Mouse (Mus musculus) limb, embryonic 14.5 days (tissue): ENCODE results near the gene Ptgdr2. TPM values are rescaled to one million over a fixed set of nuclear protein-coding genes. Genes with fewer than 3 reads are reported as not detected.

Experiments
- ATAC-seq: fragments of 200-750 bp; cut with Nextera tagmentation; 2 replicates; pipeline ENCODE4 v1.8.0; 2017; ENCODE audit warnings: low read depth, moderate number of reproducible peaks, moderate TSS enrichment; ENCODE audit not compliant: low FRiP score
- DNase-seq: peaks from one replicate; pipeline ENCODE4 v3.0.0-alpha.2; 2015; ENCODE audit warnings: low spot score
- H3K27ac ChIP-seq: fragments of 300-500 bp; sonication (generic); replicated peaks from 2 replicates; pipeline ENCODE4 v1.5.1; 2014; ENCODE audit warnings: low read depth, mild to moderate bottlenecking, low read length, moderate library complexity, mixed read lengths
- H3K27me3 ChIP-seq: fragments of 300-500 bp; sonication (generic); 2 replicates; pipeline ENCODE4 v1.6.1; 2014; ENCODE audit warnings: low read length, mixed read lengths; ENCODE audit not compliant: control insufficient read depth, insufficient read depth
- H3K36me3 ChIP-seq: fragments of 300-500 bp; sonication (generic); 2 replicates; pipeline ENCODE4 v1.6.1; 2014; ENCODE audit warnings: mild to moderate bottlenecking, low read length, moderate library complexity, mixed read lengths; ENCODE audit not compliant: control insufficient read depth, insufficient read depth
- H3K4me1 ChIP-seq: fragments of 300-500 bp; sonication (generic); 2 replicates; pipeline ENCODE4 v1.6.1; 2014; ENCODE audit warnings: antibody characterized with exemption, low read length, mixed read lengths; ENCODE audit not compliant: control insufficient read depth, insufficient read depth
- H3K4me2 ChIP-seq: fragments of 300-500 bp; sonication (generic); replicated peaks from 2 replicates; pipeline ENCODE4 v1.6.1; 2014; ENCODE audit warnings: low read depth, mild to moderate bottlenecking, low read length, moderate library complexity; ENCODE audit not compliant: severe bottlenecking
- H3K4me3 ChIP-seq: fragments of 300-500 bp; sonication (generic); replicated peaks from 2 replicates; pipeline ENCODE4 v1.5.1; 2014; ENCODE audit warnings: low read length
- H3K9ac ChIP-seq: fragments of 300-500 bp; sonication (generic); 2 replicates; pipeline ENCODE4 v1.6.1; 2014; ENCODE audit warnings: mild to moderate bottlenecking, low read depth, low read length, moderate library complexity; ENCODE audit not compliant: severe bottlenecking
- H3K9me3 ChIP-seq: fragments of 300-500 bp; sonication (generic); 2 replicates; pipeline ENCODE4 v1.6.1; 2016; ENCODE audit warnings: low read length; ENCODE audit not compliant: control insufficient read depth
- POLR2A ChIP-seq: fragments of 200-500 bp; IDR thresholded peaks from 2 replicates; pipeline ENCODE4 v1.8.0; 2012; ENCODE audit warnings: inconsistent platforms, mild to moderate bottlenecking, moderate library complexity, borderline replicate concordance; ENCODE audit not compliant: insufficient read depth, insufficient read length; ENCODE audit errors: extremely low read depth
- WGBS: fragments of 180-500 bp; shearing (Covaris S2); extraction: QIAGEN DNeasy Blood & Tissue Kit; methylation state at CpG from one replicate; pipeline ENCODE4 v1.1.7; 2014; 5-methylcytosine and 5-hydroxymethylcytosine counted together
- polyA plus RNA-seq, 2 experiments: library from polyadenylated mRNA; depleted of rRNA in 1 of 2; stranded (reverse) in 1 of 2; unstranded in 1 of 2; fragments of >200 nt; fragmentation: Nextera tagmentation in 1 of 2; extraction: Ambion mirVana in 1 of 2; gene quantifications; 2 replicates each; pipeline versions ENCODE4 v1.2.1 to v1.2.3; 2012 to 2014

Ptgdr2 gene
- polyA plus RNA-seq, 2 experiments, result 0.07 to 0.15 TPM

- DNase-seq, result peak; percentile 80
- H3K4me3 ChIP-seq, result peak overlapping the region; percentile 43
- H3K27me3 ChIP-seq, result no peaks in the 10 kb centered on the region
- peak overlapping the region; percentile 74 for H3K4me2 ChIP-seq
- WGBS, result 17% methylated on average over 37 of the region's 37 CpGs
- no peaks in the 10 kb centered on the region for H3K9me3 ChIP-seq
- no peak overlapping the region for H3K27ac ChIP-seq
- peak overlapping the region; percentile 60 for H3K9ac ChIP-seq
- H3K4me1 ChIP-seq, result peaks cover 8% of the 10 kb centered on the region; the same call in 1 of the 2 replicates
- peak; percentile 41; the same call in 1 of the 2 replicates for TF ChIP-seq POLR2A
- H3K36me3 ChIP-seq, result peaks cover 38% of the 10 kb centered on the region
- peak; percentile 90 for ATAC-seq
Observed at GRCm38 (mm10) chr19:10940097-10940800, 3.3 kb downstream of the Ptgdr2 start.

- Histone ChIP-seq H3K4me3 (peak overlapping the region; percentile 43), H3K36me3 (peaks cover 42% of the 10 kb centered on the region), H3K27me3 (no peaks in the 10 kb centered on the region), H3K4me1 (peaks cover 8% of the 10 kb centered on the region; the same call in 1 of the 2 replicates), H3K27ac (no peak overlapping the region), H3K9me3 (no peaks in the 10 kb centered on the region), H3K4me2 (peak overlapping the region; percentile 74), H3K9ac (peak overlapping the region; percentile 60)
- 5% methylated on average over 40 of the region's 40 CpGs for WGBS
- DNase-seq, result peak; percentile 7
- ATAC-seq, result peak; percentile 62
- no peak for TF ChIP-seq POLR2A
Observed at GRCm38 (mm10) chr19:10940801-10941457, 4.0 kb downstream of the Ptgdr2 start.

DNA sequence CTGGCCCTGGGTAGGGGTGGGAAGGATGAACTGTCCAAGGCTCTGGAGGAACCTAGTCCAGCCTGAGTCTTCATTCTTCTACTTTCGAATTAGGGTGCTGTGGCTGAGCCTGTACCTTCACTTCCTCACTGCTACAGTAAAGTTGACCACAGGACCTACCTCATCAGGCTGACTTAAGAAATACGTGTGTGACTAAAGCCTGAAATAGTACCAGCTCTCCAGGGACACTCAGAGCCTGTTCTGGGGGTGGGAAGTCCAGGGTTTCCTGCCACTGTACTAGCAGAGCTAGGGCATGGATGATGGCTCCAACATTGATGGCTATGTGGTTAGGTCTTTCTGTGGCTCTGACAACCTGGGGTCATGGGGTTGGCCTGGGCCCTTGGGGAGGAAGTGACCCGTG is 7.0 kb downstream of the Ptgdr2 start:
- no peak for DNase-seq
- 84% methylated on average over 3 of the region's 3 CpGs for WGBS
- peaks cover 42% of the 10 kb centered on the region for H3K36me3 ChIP-seq

GRCm38 (mm10) chr19:10946506-10946905 is 9.5 kb downstream of the Ptgdr2 start:
- no peak for TF ChIP-seq POLR2A
- WGBS, result 86% methylated on average over 3 of the region's 3 CpGs
- no peaks in the 10 kb centered on the region for H3K27me3 ChIP-seq
- no peak overlapping the region for H3K9ac ChIP-seq
- DNase-seq (no peak), ATAC-seq (no peak)
- H3K4me3 ChIP-seq, result 0 out of 2 replicates have a peak overlapping the region, but pooled peaks have one; percentile 57
- H3K4me2 ChIP-seq, result 0 out of 2 replicates have a peak overlapping the region, but pooled peaks have one; percentile 10
- peaks cover 41% of the 10 kb centered on the region for H3K36me3 ChIP-seq
- no peaks in the 10 kb centered on the region for H3K9me3 ChIP-seq
- H3K4me1 ChIP-seq, result peaks cover 18% of the 10 kb centered on the region
- H3K27ac ChIP-seq, result no peak overlapping the region

More for the DNA sequence above, 7.0 kb downstream of the Ptgdr2 start:
- Histone ChIP-seq H3K4me2 (no peak overlapping the region), H3K4me3 (no peak overlapping the region), H3K4me1 (peaks cover 25% of the 10 kb centered on the region), H3K27me3 (no peaks in the 10 kb centered on the region), H3K27ac (no peak overlapping the region), H3K9ac (no peak overlapping the region), H3K9me3 (no peaks in the 10 kb centered on the region)
- no peak for TF ChIP-seq POLR2A
- no peak for ATAC-seq

DNA sequence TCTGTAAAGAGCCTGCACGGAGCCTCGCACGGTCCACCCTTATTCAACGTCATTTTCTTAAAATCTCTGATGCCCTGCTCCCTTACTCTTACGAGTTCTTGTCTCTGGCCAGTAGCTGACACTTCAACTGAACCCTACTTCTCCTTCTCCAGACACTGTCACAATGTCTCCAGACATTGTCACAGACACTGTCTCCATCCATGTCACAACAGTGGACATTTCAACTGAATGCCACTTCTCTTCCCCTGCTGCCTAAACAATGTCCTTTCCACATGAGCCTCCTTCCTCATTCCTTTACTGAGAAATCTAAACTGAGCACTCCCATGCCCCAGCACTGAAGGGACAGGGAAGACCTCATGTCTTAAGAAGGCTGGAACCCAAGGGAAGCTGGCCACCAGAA is 10.3 kb downstream of the Ptgdr2 start:
- WGBS, result 90% methylated on average over 5 of the region's 5 CpGs

More for the DNA sequence above, 10.3 kb downstream of the Ptgdr2 start:
- H3K27me3 ChIP-seq, result no peaks in the 10 kb centered on the region
- no peak for TF ChIP-seq POLR2A
- peak overlapping the region; percentile 99 for H3K4me2 ChIP-seq
- H3K9me3 ChIP-seq, result no peaks in the 10 kb centered on the region
- peak overlapping the region; percentile 57 for H3K4me3 ChIP-seq
- ATAC-seq (no peak), DNase-seq (no peak)
- peak overlapping the region; percentile 73 for H3K9ac ChIP-seq
- H3K4me1 ChIP-seq, result peaks cover 17% of the 10 kb centered on the region
- H3K27ac ChIP-seq, result no peak overlapping the region
- H3K36me3 ChIP-seq, result peaks cover 34% of the 10 kb centered on the region
